Mouse (Mus musculus): ENCODE measurements around the gene Lin7b. TPM values are rescaled to one million over a fixed set of nuclear protein-coding genes. Genes with fewer than 3 reads are reported as not detected.

Gene Lin7b
- polyA plus RNA-seq, 1 experiment, result 1.0 TPM

- Histone ChIP-seq H3K4me1 (replicated peaks; ENCODE audit: control insufficient read depth, insufficient read depth, low read length) (peaks cover 27% of the 10 kb centered on the region), H3K4me3 (ENCODE audit: control insufficient read depth, insufficient read depth, low read length) (peak within 1 kb of the TSS; percentile 32), H3K27ac (ENCODE audit: control insufficient read depth, insufficient read depth, low read length) (no peak within 1 kb of the TSS), H3K36me3 (ENCODE audit: control insufficient read depth, insufficient read depth, low read length) (no peaks in the 10 kb centered on the region), H3K27me3 (ENCODE audit: control insufficient read depth, insufficient read depth, low read length) (peaks cover 22% of the 10 kb centered on the region)
- no peak for TF ChIP-seq POLR2A (IDR thresholded peaks at IDR 0.05; ENCODE audit: control insufficient read depth, extremely low read depth, insufficient read depth, low read length, poor library complexity)
- no peak for TF ChIP-seq CTCF (IDR thresholded peaks at IDR 0.05; ENCODE audit: borderline replicate concordance, control insufficient read depth, extremely low read depth, insufficient read depth, low read length, poor library complexity)
- WGBS, result 9% methylated on average over 45 of the region's 45 CpGs
- DNase-seq, result no peak
Measured at GRCm38 (mm10) chr7:45413113-45413863, 42.9 kb upstream of the Lin7b start, which contains the start of gene Ntf5. Gene Ntf5, plus strand, starts transcription at chr7:45413695.

- Histone ChIP-seq H3K27ac (ENCODE audit: control insufficient read depth, insufficient read depth, low read length) (no peak overlapping the region), H3K36me3 (ENCODE audit: control insufficient read depth, insufficient read depth, low read length) (no peaks in the 10 kb centered on the region), H3K4me1 (replicated peaks; ENCODE audit: control insufficient read depth, insufficient read depth, low read length) (peaks cover 27% of the 10 kb centered on the region), H3K4me3 (ENCODE audit: control insufficient read depth, insufficient read depth, low read length) (no peak overlapping the region), H3K27me3 (ENCODE audit: control insufficient read depth, insufficient read depth, low read length) (peaks cover 18% of the 10 kb centered on the region)
- DNase-seq, result no peak
- WGBS, result 51% methylated on average over 2 of the region's 2 CpGs
- TF ChIP-seq CTCF (IDR thresholded peaks at IDR 0.05; ENCODE audit: borderline replicate concordance, control insufficient read depth, extremely low read depth, insufficient read depth, low read length, poor library complexity), result no peak
- no peak for TF ChIP-seq POLR2A (IDR thresholded peaks at IDR 0.05; ENCODE audit: control insufficient read depth, extremely low read depth, insufficient read depth, low read length, poor library complexity)
Measured at GRCm38 (mm10) chr7:45412421-45412820, 42.0 kb upstream of the Lin7b start.

- Histone ChIP-seq H3K27ac (ENCODE audit: control insufficient read depth, insufficient read depth, low read length) (no peak overlapping the region), H3K4me3 (ENCODE audit: control insufficient read depth, insufficient read depth, low read length) (no peak overlapping the region), H3K36me3 (ENCODE audit: control insufficient read depth, insufficient read depth, low read length) (no peaks in the 10 kb centered on the region), H3K4me1 (replicated peaks; ENCODE audit: control insufficient read depth, insufficient read depth, low read length) (peaks cover 20% of the 10 kb centered on the region), H3K27me3 (ENCODE audit: control insufficient read depth, insufficient read depth, low read length) (peaks cover 25% of the 10 kb centered on the region)
- no peak for TF ChIP-seq CTCF (IDR thresholded peaks at IDR 0.05; ENCODE audit: borderline replicate concordance, control insufficient read depth, extremely low read depth, insufficient read depth, low read length, poor library complexity)
- no peak for TF ChIP-seq POLR2A (IDR thresholded peaks at IDR 0.05; ENCODE audit: control insufficient read depth, extremely low read depth, insufficient read depth, low read length, poor library complexity)
- 91% methylated on average over 8 of the region's 8 CpGs for WGBS
- DNase-seq, result no peak
Measured at GRCm38 (mm10) chr7:45409497-45410163, 39.2 kb upstream of the Lin7b start.

GRCm38 (mm10) chr7:45408949-45409348 is 38.6 kb upstream of the Lin7b start:
- no peak overlapping the region for H3K4me3 ChIP-seq (ENCODE audit: control insufficient read depth, insufficient read depth, low read length)
- H3K4me1 ChIP-seq (replicated peaks; ENCODE audit: control insufficient read depth, insufficient read depth, low read length), result peaks cover 14% of the 10 kb centered on the region
- no peaks in the 10 kb centered on the region for H3K36me3 ChIP-seq (ENCODE audit: control insufficient read depth, insufficient read depth, low read length)
- TF ChIP-seq CTCF (IDR thresholded peaks at IDR 0.05; ENCODE audit: borderline replicate concordance, control insufficient read depth, extremely low read depth, insufficient read depth, low read length, poor library complexity) (no peak), POLR2A (IDR thresholded peaks at IDR 0.05; ENCODE audit: control insufficient read depth, extremely low read depth, insufficient read depth, low read length, poor library complexity) (no peak)
- DNase-seq, result no peak
- no peak overlapping the region for H3K27ac ChIP-seq (ENCODE audit: control insufficient read depth, insufficient read depth, low read length)
- 93% methylated on average over 17 of the region's 17 CpGs for WGBS
- H3K27me3 ChIP-seq (ENCODE audit: control insufficient read depth, insufficient read depth, low read length), result peaks cover 25% of the 10 kb centered on the region

GRCm38 (mm10) chr7:45408351-45408750 is 38.0 kb upstream of the Lin7b start:
- Histone ChIP-seq H3K27ac (ENCODE audit: control insufficient read depth, insufficient read depth, low read length) (no peak overlapping the region), H3K27me3 (ENCODE audit: control insufficient read depth, insufficient read depth, low read length) (peaks cover 22% of the 10 kb centered on the region), H3K4me3 (ENCODE audit: control insufficient read depth, insufficient read depth, low read length) (no peak overlapping the region), H3K4me1 (replicated peaks; ENCODE audit: control insufficient read depth, insufficient read depth, low read length) (peaks cover 8% of the 10 kb centered on the region), H3K36me3 (ENCODE audit: control insufficient read depth, insufficient read depth, low read length) (no peaks in the 10 kb centered on the region)
- 78% methylated on average over 7 of the region's 7 CpGs for WGBS
- no peak for DNase-seq
- TF ChIP-seq POLR2A (IDR thresholded peaks at IDR 0.05; ENCODE audit: control insufficient read depth, extremely low read depth, insufficient read depth, low read length, poor library complexity) (no peak), CTCF (IDR thresholded peaks at IDR 0.05; ENCODE audit: borderline replicate concordance, control insufficient read depth, extremely low read depth, insufficient read depth, low read length, poor library complexity) (no peak)

- H3K27ac ChIP-seq (ENCODE audit: control insufficient read depth, insufficient read depth, low read length), result no peak overlapping the region
- H3K4me1 ChIP-seq (replicated peaks; ENCODE audit: control insufficient read depth, insufficient read depth, low read length), result peaks cover 6% of the 10 kb centered on the region; the same call in 1 of the 2 replicates
- no peak for DNase-seq
- no peak for TF ChIP-seq CTCF (IDR thresholded peaks at IDR 0.05; ENCODE audit: borderline replicate concordance, control insufficient read depth, extremely low read depth, insufficient read depth, low read length, poor library complexity)
- no peak for TF ChIP-seq POLR2A (IDR thresholded peaks at IDR 0.05; ENCODE audit: control insufficient read depth, extremely low read depth, insufficient read depth, low read length, poor library complexity)
- WGBS, result 83% methylated on average over 10 of the region's 10 CpGs
- no peak overlapping the region for H3K4me3 ChIP-seq (ENCODE audit: control insufficient read depth, insufficient read depth, low read length)
- peaks cover 19% of the 10 kb centered on the region for H3K27me3 ChIP-seq (ENCODE audit: control insufficient read depth, insufficient read depth, low read length)
- H3K36me3 ChIP-seq (ENCODE audit: control insufficient read depth, insufficient read depth, low read length), result no peaks in the 10 kb centered on the region
Measured at GRCm38 (mm10) chr7:45407836-45408235, 37.5 kb upstream of the Lin7b start.

Data from thymus, adult 2 months (tissue).